Mouse (Mus musculus) gastrocnemius, adult 2 months (tissue): ENCODE measurements around the gene Gna15. TPM values are rescaled to one million over a fixed set of nuclear protein-coding genes. Genes with fewer than 3 reads are reported as not detected.

Experiments used
- DNase-seq: peaks from one replicate; pipeline ENCODE4 v3.0.0; 2022
- H3K27ac ChIP-seq: fragments of 200-600 bp; 2 replicates; pipeline ENCODE4 v1.8.1; 2022; ENCODE audit warnings: mild to moderate bottlenecking
- H3K4me3 ChIP-seq: fragments of 200-600 bp; 2 replicates; pipeline ENCODE4 v1.8.1; 2022; ENCODE audit warnings: mild to moderate bottlenecking, moderate library complexity
- CTCF ChIP-seq: fragments of 200-600 bp; IDR thresholded peaks from 2 replicates; pipeline ENCODE4 v1.8.1; 2022; ENCODE audit warnings: antibody characterized with exemption, mild to moderate bottlenecking, moderate library complexity
- intact Hi-C: fragments of 180-260 bp; cut with DNase I; formaldehyde crosslinking; loops from one replicate; pipeline ENCODE4 v1.15.1; 2025
- total RNA-seq, 2 experiments: library from RNA; stranded (reverse); gene quantifications; 2 replicates each; pipeline ENCODE4 v1.2.3; 2021

The Gna15 gene
- total RNA-seq, 2 experiments from 2014 or later: 0.26 to 0.53 TPM

- intact Hi-C loops: no loop called here
- TF ChIP-seq CTCF: no peak
Observed at GRCm38 (mm10) chr10:81537429-81537828, 13.4 kb upstream of the Gna15 start.

GRCm38 (mm10) chr10:81536734-81537133 is 12.7 kb upstream of the Gna15 start:
- DNase-seq: no peak
- peak; percentile 62 for TF ChIP-seq CTCF
- H3K27ac ChIP-seq: no peak overlapping the region
- intact Hi-C loops: no loop called here
- H3K4me3 ChIP-seq: no peak overlapping the region

More at GRCm38 (mm10) chr10:81537429-81537828, 13.4 kb upstream of the Gna15 start:
- H3K4me3 ChIP-seq: no peak overlapping the region
- no peak for DNase-seq
- no peak overlapping the region for H3K27ac ChIP-seq

- DNase-seq: no peak
- intact Hi-C loops: no loop called here
- no peak overlapping the region for H3K27ac ChIP-seq
- TF ChIP-seq CTCF: no peak
- no peak overlapping the region for H3K4me3 ChIP-seq
Observed at GRCm38 (mm10) chr10:81534826-81535225, 10.8 kb upstream of the Gna15 start.

- no peak overlapping the region for H3K4me3 ChIP-seq
- H3K27ac ChIP-seq: no peak overlapping the region
- intact Hi-C loops: loop anchor here (1.0 kb wide), 1 partner anchor 24 kb away; no protein-coding TSS in a partner anchor
- peak; percentile 100 for TF ChIP-seq CTCF
- DNase-seq: peak; percentile 87
Observed at GRCm38 (mm10) chr10:81526779-81527178, 2.8 kb upstream of the Gna15 start.

GRCm38 (mm10) chr10:81525017-81525694 is 1.1 kb upstream of the Gna15 start:
- TF ChIP-seq CTCF: no peak
- intact Hi-C loops: no loop called here
- H3K27ac ChIP-seq: 0 out of 2 replicates have a peak overlapping the region, but pooled peaks have one; percentile 43
- H3K4me3 ChIP-seq: no peak overlapping the region
- no peak for DNase-seq

GRCm38 (mm10) chr10:81523570-81523969 is 455 bp downstream of the Gna15 start:
- no peak for DNase-seq
- intact Hi-C loops: no loop called here
- Histone ChIP-seq H3K4me3 (peak overlapping the region; percentile 59), H3K27ac (peak overlapping the region; percentile 78)
- TF ChIP-seq CTCF: no peak

- no peak for TF ChIP-seq CTCF
- intact Hi-C loops: no loop called here
- Histone ChIP-seq H3K27ac (peak overlapping the region; percentile 78; the same call in 1 of the 2 replicates), H3K4me3 (peak overlapping the region; percentile 59)
- no peak for DNase-seq
Observed at GRCm38 (mm10) chr10:81523142-81523541, 883 bp downstream of the Gna15 start.

- no peak for TF ChIP-seq CTCF
- intact Hi-C loops: loop anchor here (5.0 kb wide), 1 partner anchor 32 kb away; no protein-coding TSS in a partner anchor
Observed at GRCm38 (mm10) chr10:81519978-81520365, 4.1 kb downstream of the Gna15 start.

GRCm38 (mm10) chr10:81519227-81519977 is 4.6 kb downstream of the Gna15 start:
- Histone ChIP-seq H3K27ac (peak overlapping the region; percentile 61), H3K4me3 (no peak overlapping the region)
- DNase-seq: no peak
- no peak for TF ChIP-seq CTCF
- intact Hi-C loops: loop anchor here (5.0 kb wide), 1 partner anchor 33 kb away; no protein-coding TSS in a partner anchor

More at GRCm38 (mm10) chr10:81519978-81520365, 4.1 kb downstream of the Gna15 start:
- H3K27ac ChIP-seq: peak overlapping the region; percentile 61
- no peak for DNase-seq
- no peak overlapping the region for H3K4me3 ChIP-seq

- H3K4me3 ChIP-seq: no peak overlapping the region
- intact Hi-C loops: loop anchor here (5.0 kb wide), 1 partner anchor 34 kb away; no protein-coding TSS in a partner anchor
- DNase-seq: peak; percentile 80
Observed at GRCm38 (mm10) chr10:81518546-81518945, 5.5 kb downstream of the Gna15 start.

GRCm38 (mm10) chr10:81517227-81517626 is 6.8 kb downstream of the Gna15 start:
- H3K4me3 ChIP-seq: no peak overlapping the region
- no peak for DNase-seq
- intact Hi-C loops: loop anchor here (5.0 kb wide), 1 partner anchor 35 kb away; no protein-coding TSS in a partner anchor

More at GRCm38 (mm10) chr10:81518546-81518945, 5.5 kb downstream of the Gna15 start:
- H3K27ac ChIP-seq: no peak overlapping the region
- TF ChIP-seq CTCF: peak; percentile 87

GRCm38 (mm10) chr10:81513798-81514197 is 10.2 kb downstream of the Gna15 start:
- DNase-seq: no peak
- intact Hi-C loops: no loop called here
- no peak overlapping the region for H3K27ac ChIP-seq
- peak; percentile 9; the same call in 1 of the 2 replicates for TF ChIP-seq CTCF
- no peak overlapping the region for H3K4me3 ChIP-seq

More at GRCm38 (mm10) chr10:81517227-81517626, 6.8 kb downstream of the Gna15 start:
- no peak overlapping the region for H3K27ac ChIP-seq
- no peak for TF ChIP-seq CTCF
